Mouse (Mus musculus) cerebellum, adult 2 months (tissue): ENCODE data around the gene Ralgapb. TPM values are rescaled to one million over a fixed set of nuclear protein-coding genes. Genes with fewer than 3 reads are reported as not detected.

Experiments used
- DNase-seq, 2 experiments: peaks; one replicate each; pipeline ENCODE4 v3.0.0; 2021
- H3K27ac ChIP-seq: fragments of 200-500 bp; 2 replicates; pipeline ENCODE4 v1.5.1; 2012; ENCODE audit warnings: low read length, control low read depth, inconsistent platforms; ENCODE audit not compliant: insufficient read depth
- H3K27me3 ChIP-seq: fragments of 200-500 bp; 2 replicates; pipeline ENCODE4 v1.6.1; 2012; ENCODE audit warnings: inconsistent platforms, mild to moderate bottlenecking, low read length, moderate library complexity; ENCODE audit not compliant: control insufficient read depth, insufficient read depth
- H3K4me1 ChIP-seq: fragments of 200-500 bp; 2 replicates; pipeline ENCODE4 v1.6.1; 2011; ENCODE audit warnings: low read length; ENCODE audit not compliant: control insufficient read depth, insufficient read depth
- H3K4me3 ChIP-seq: fragments of 200-500 bp; replicated peaks from 2 replicates; pipeline ENCODE3; 2011; ENCODE audit warnings: mild to moderate bottlenecking, low read depth, low read length, control low read depth; ENCODE audit not compliant: insufficient read depth
- CTCF ChIP-seq: fragments of 200-500 bp; IDR thresholded peaks from 2 replicates; pipeline ENCODE4 v1.5.1; 2011; ENCODE audit warnings: low read depth, mild to moderate bottlenecking, control low read depth, low read length, moderate library complexity, borderline replicate concordance; ENCODE audit not compliant: insufficient read depth
- POLR2A ChIP-seq: fragments of 200-500 bp; IDR thresholded peaks from 2 replicates; pipeline ENCODE4 v1.6.1; 2011; ENCODE audit warnings: low read length, control low read depth, borderline replicate concordance; ENCODE audit not compliant: insufficient read depth
- WGBS: fragments of 180-500 bp; shearing (Covaris S2); methylation state at CpG from one replicate; pipeline ENCODE4 v1.1.7; 2018; 5-methylcytosine and 5-hydroxymethylcytosine counted together
- polyA plus RNA-seq: library from polyadenylated mRNA; depleted of rRNA; stranded (reverse); fragments of >200 nt; gene quantifications from 2 replicates; pipeline ENCODE4 v1.2.3, GENCODE M21; 2012

Ralgapb gene
- polyA plus RNA-seq, 1 experiment, result 53.3 TPM

DNA sequence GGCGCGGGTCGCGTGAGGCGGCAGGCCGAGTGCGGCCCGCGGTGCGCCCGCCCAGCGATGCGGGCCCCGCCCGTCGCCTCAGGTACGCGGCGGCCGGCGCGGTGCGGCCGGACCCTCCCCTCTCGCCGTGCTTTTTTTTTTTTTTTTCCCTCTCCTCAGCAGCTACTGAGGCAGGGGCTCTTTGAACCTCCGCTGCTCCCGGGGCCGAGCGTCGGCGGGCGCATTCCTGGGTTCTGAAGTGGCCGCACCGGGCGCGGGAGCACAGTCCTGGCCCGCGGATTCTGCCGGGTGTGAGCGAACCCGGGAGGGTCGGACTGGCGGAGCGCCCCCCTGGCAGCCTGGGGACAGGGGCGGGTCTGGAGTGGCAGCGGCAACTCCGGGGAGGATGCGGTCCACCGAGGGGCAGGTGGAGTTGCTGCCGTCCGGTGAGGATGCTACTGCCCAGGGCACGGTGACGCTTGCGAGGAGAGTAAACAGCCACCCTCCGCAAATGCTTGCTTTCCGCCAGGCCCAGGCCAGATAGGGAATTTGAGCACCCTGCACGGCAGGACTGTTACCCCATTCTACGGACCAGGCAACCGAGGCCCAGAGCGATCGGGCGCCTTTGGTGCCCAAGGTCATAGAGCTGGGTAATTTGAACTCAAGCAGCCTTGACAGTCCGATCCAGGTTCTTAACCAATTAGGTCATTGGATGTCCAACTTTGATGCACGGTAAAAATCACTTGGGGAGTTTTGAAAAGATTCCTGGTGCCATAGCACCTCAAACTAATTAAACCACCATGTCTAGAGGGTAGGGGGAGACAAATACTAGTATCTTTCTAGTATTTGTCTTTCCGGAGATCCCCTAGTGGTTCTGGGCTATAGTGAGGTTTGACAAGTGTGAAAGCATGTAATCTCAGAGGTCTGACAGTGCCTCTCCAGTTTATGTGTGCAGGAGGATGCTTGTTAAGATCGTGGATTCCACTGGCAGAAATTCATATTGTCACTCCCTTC lies 670 bp downstream of the Ralgapb start:
- TF ChIP-seq POLR2A, result no peak
- no peak for TF ChIP-seq CTCF
- peak overlapping the region; percentile 85; the same call in 1 of the 2 replicates for H3K27ac ChIP-seq
- peak; percentile 51 to 64 for DNase-seq
- H3K4me3 ChIP-seq, result peak overlapping the region; percentile 95
- WGBS, result 1% methylated on average over 65 of the region's 67 CpGs
- H3K4me1 ChIP-seq, result peaks cover 6% of the 10 kb centered on the region; the same call in 1 of the 2 replicates
- H3K27me3 ChIP-seq, result no peaks in the 10 kb centered on the region

GRCm38 (mm10) chr2:158413240-158413639 lies 3.6 kb downstream of the Ralgapb start:
- no peak for DNase-seq
- Histone ChIP-seq H3K4me3 (no peak overlapping the region), H3K27me3 (no peaks in the 10 kb centered on the region), H3K4me1 (peaks cover 6% of the 10 kb centered on the region; the same call in 1 of the 2 replicates), H3K27ac (no peak overlapping the region)
- 80% methylated on average over 2 of the region's 2 CpGs for WGBS
- TF ChIP-seq CTCF, result no peak
- TF ChIP-seq POLR2A, result no peak

DNA sequence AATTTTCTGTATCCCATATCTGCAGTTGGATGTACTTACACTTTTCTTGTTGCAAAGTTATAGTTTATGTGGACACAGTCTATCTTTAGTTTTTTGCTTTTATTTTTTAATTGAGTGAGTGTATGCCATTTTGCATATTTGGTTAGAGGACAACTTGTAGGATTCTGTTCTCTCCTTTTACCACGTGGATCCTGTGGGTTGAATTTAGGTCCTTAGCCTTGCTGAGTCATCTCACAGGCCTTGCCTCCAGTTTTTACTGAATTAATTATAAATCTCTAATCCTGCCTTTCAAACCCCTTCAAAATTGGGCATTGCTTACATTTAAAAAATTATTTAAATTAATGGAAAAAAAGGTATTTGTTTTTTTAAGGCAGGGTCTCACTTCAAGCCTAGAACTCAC lies 6.2 kb downstream of the Ralgapb start:
- WGBS, result 39% methylated on average over 1 of the region's 1 CpGs
- Histone ChIP-seq H3K27ac (no peak overlapping the region), H3K4me3 (no peak overlapping the region), H3K4me1 (peaks cover 6% of the 10 kb centered on the region; the same call in 1 of the 2 replicates), H3K27me3 (no peaks in the 10 kb centered on the region)
- no peak for TF ChIP-seq CTCF
- TF ChIP-seq POLR2A, result no peak
- DNase-seq, result no peak

GRCm38 (mm10) chr2:158418663-158419062 lies 9.0 kb downstream of the Ralgapb start:
- H3K27me3 ChIP-seq, result no peaks in the 10 kb centered on the region
- TF ChIP-seq POLR2A, result no peak
- no peak for TF ChIP-seq CTCF
- 91% methylated on average over 1 of the region's 1 CpGs for WGBS
- H3K27ac ChIP-seq, result no peak overlapping the region
- H3K4me1 ChIP-seq, result no peaks in the 10 kb centered on the region; the same call in 1 of the 2 replicates
- no peak for DNase-seq
- no peak overlapping the region for H3K4me3 ChIP-seq

GRCm38 (mm10) chr2:158445814-158446213 lies 36.2 kb downstream of the Ralgapb start:
- TF ChIP-seq POLR2A, result no peak
- no peak for TF ChIP-seq CTCF
- H3K27ac ChIP-seq, result no peak overlapping the region
- no peaks in the 10 kb centered on the region for H3K4me1 ChIP-seq
- WGBS, result 90% methylated on average over 1 of the region's 1 CpGs
- H3K27me3 ChIP-seq, result no peaks in the 10 kb centered on the region
- no peak for DNase-seq
- H3K4me3 ChIP-seq, result no peak overlapping the region

DNA sequence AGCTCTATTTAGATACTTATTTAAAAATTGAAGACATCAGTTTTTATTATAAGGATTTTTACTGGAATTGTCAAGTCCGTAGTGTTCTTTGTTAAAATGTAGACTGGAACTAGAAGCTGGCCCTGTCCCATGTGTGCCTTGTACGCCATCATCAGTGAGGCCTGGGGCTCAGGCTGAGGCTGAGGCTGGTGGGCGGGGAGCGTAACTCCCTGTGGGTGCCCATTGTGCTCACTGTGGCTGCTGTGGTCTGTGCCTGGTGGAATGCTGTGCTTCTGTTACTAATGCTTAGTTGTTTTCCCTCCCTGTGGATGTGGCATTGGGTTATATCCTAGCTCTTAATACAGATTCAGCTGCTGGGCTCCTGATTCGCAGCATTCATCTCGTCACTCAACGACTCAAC lies 40.2 kb downstream of the Ralgapb start:
- 65% methylated on average over 7 of the region's 7 CpGs for WGBS
- Histone ChIP-seq H3K27ac (no peak overlapping the region), H3K27me3 (no peaks in the 10 kb centered on the region), H3K4me3 (no peak overlapping the region), H3K4me1 (no peaks in the 10 kb centered on the region)
- TF ChIP-seq POLR2A (no peak), CTCF (no peak)
- no peak for DNase-seq

- H3K27ac ChIP-seq, result no peak overlapping the region
- no peaks in the 10 kb centered on the region for H3K4me1 ChIP-seq
- no peaks in the 10 kb centered on the region for H3K27me3 ChIP-seq
- H3K4me3 ChIP-seq, result no peak overlapping the region
- no peak for DNase-seq
- 96% methylated on average over 4 of the region's 4 CpGs for WGBS
- TF ChIP-seq POLR2A, result no peak
- no peak for TF ChIP-seq CTCF
Observed at GRCm38 (mm10) chr2:158456451-158456850, 46.8 kb downstream of the Ralgapb start.

DNA sequence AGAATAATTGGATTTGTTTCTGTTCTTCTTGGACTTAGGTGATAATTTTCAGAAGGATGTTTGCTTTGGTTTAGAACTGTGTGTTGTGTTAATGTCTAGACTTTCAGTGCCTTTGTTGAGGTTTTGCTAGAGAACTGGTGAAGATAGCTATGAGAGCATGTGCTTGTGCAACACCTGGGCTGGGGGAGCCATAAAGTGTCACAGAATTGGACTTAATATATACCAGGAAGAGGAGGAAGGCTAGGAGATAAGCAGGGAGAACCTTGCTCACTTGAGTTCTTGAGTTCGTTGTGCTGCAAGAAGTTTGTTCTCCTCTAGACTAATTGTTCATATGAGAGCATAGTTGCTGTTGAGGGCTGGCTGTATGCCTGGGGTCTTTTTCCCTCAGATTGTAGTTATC lies 48.0 kb downstream of the Ralgapb start:
- WGBS, result 92% methylated on average over 1 of the region's 1 CpGs
- DNase-seq, result no peak

More for the DNA sequence above, 48.0 kb downstream of the Ralgapb start:
- H3K4me3 ChIP-seq, result no peak overlapping the region
- H3K27ac ChIP-seq, result no peak overlapping the region
- H3K4me1 ChIP-seq, result no peaks in the 10 kb centered on the region
- TF ChIP-seq CTCF, result no peak
- TF ChIP-seq POLR2A, result no peak
- H3K27me3 ChIP-seq, result no peaks in the 10 kb centered on the region
